Mouse (Mus musculus): Measurements from ENCODE around the gene Ddx11.

DNA sequence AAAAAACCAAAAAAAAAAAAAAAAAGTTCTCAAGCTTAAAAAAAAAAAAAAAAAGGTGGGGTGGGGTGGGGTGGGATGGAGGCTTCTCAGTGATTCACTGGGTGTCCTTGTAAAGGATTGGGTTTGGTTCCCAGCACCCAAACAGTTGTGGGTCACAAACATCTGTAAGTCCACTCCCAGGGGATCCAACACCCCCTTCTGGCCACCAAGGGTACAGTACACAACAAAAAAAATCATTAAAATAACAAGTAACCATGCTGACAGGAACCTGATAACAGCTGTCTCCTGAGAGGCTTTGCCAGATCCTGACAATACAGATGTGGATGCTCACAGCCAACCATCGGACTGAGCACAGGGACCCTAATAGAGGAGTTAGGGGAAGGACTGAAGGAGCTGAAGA, 38.8 kb upstream of the Ddx11 start:
- TF ChIP-seq CTCF (IDR thresholded peaks at IDR 0.05; ENCODE audit: low read depth, low read length), result no peak
- no peak for TF ChIP-seq GATA1 (IDR thresholded peaks at IDR 0.05; ENCODE audit: borderline replicate concordance, low read length)
